Mouse (Mus musculus) embryonic fibroblast, embryonic 13.5 days (primary cell): Measurements from ENCODE around the gene Dhx16.

Experiments
- CTCF ChIP-seq: IDR thresholded peaks from 2 replicates; pipeline ENCODE4 v1.5.1; 2011; ENCODE audit warnings: mild to moderate bottlenecking, control low read depth, low read length, moderate library complexity, borderline replicate concordance; ENCODE audit not compliant: insufficient read depth
- POLR2A ChIP-seq: IDR thresholded peaks from 2 replicates; pipeline ENCODE4 v1.6.1; 2011; ENCODE audit warnings: low read depth, mild to moderate bottlenecking, control low read depth, low read length, moderate library complexity

- TF ChIP-seq CTCF (no peak), POLR2A (peak; percentile 38)
These were observed 47.0 kb upstream of the Dhx16 start for GRCm38 (mm10) chr17:35832400-35833238.
